Mouse (Mus musculus) hindbrain, embryonic 11.5 days (tissue): Measurements from ENCODE around the gene Nit1. TPM values are rescaled to one million over a fixed set of nuclear protein-coding genes. Genes with fewer than 3 reads are reported as not detected.

ENCODE experiments used
- ATAC-seq: fragments of 200-750 bp; cut with Nextera tagmentation; 2 replicates; pipeline ENCODE4 v1.8.0; 2017; ENCODE audit warnings: mild to moderate bottlenecking, moderate TSS enrichment, moderate library complexity; ENCODE audit not compliant: low FRiP score
- DNase-seq: peaks from one replicate; pipeline ENCODE4 v3.0.0-alpha.2; 2015; ENCODE audit warnings: low spot score
- H3K27ac ChIP-seq: fragments of 300-500 bp; sonication (generic); 2 replicates; pipeline ENCODE4 v1.5.1; 2014; ENCODE audit warnings: mild to moderate bottlenecking, low read depth, low read length
- H3K27me3 ChIP-seq: fragments of 300-500 bp; sonication (generic); 2 replicates; pipeline ENCODE4 v1.6.1; 2014; ENCODE audit warnings: mild to moderate bottlenecking, low read length, moderate library complexity, mixed read lengths; ENCODE audit not compliant: control insufficient read depth, insufficient read depth
- H3K36me3 ChIP-seq: fragments of 300-500 bp; sonication (generic); 2 replicates; pipeline ENCODE4 v1.6.1; 2014; ENCODE audit warnings: mild to moderate bottlenecking, low read length, moderate library complexity, mixed read lengths; ENCODE audit not compliant: control insufficient read depth, insufficient read depth
- H3K4me1 ChIP-seq: fragments of 300-500 bp; sonication (generic); replicated peaks from 2 replicates; pipeline ENCODE4 v1.6.1; 2014; ENCODE audit warnings: low read length, mixed read lengths; ENCODE audit not compliant: control insufficient read depth, insufficient read depth
- H3K4me2 ChIP-seq: fragments of 300-500 bp; sonication (generic); replicated peaks from 2 replicates; pipeline ENCODE4 v1.6.1; 2014; ENCODE audit warnings: mild to moderate bottlenecking, low read depth, low read length
- H3K4me3 ChIP-seq: fragments of 300-500 bp; sonication (generic); 2 replicates; pipeline ENCODE4 v1.5.1; 2014; ENCODE audit warnings: low read depth, low read length
- H3K9ac ChIP-seq: fragments of 300-500 bp; sonication (generic); 2 replicates; pipeline ENCODE4 v1.6.1; 2014; ENCODE audit warnings: low read depth, low read length
- H3K9me3 ChIP-seq: fragments of 300-500 bp; sonication (generic); 2 replicates; pipeline ENCODE4 v1.6.1; 2016; ENCODE audit warnings: low read length; ENCODE audit not compliant: control insufficient read depth
- WGBS: fragments of 180-500 bp; shearing (Covaris S2); extraction: QIAGEN DNeasy Blood & Tissue Kit; methylation state at CpG from one replicate; pipeline ENCODE4 v1.1.7; 2014; 5-methylcytosine and 5-hydroxymethylcytosine counted together
- polyA plus RNA-seq: library from polyadenylated mRNA; unstranded; fragments of >200 nt; fragmentation: Nextera tagmentation; extraction: Ambion mirVana; gene quantifications from 2 replicates; pipeline ENCODE4 v1.2.1, GENCODE M21; 2014

The Nit1 gene
- polyA plus RNA-seq, 1 experiment from 2014 or later = 30.7 TPM

GRCm38 (mm10) chr1:171378298-171378697 lies 32.9 kb upstream of the Nit1 start:
- Histone ChIP-seq H3K4me2 (no peak overlapping the region), H3K9me3 (no peaks in the 10 kb centered on the region), H3K27ac (no peak overlapping the region), H3K27me3 (peaks cover 9% of the 10 kb centered on the region), H3K4me1 (no peaks in the 10 kb centered on the region), H3K9ac (no peak overlapping the region), H3K36me3 (no peaks in the 10 kb centered on the region), H3K4me3 (no peak overlapping the region)
- DNase-seq (no peak), ATAC-seq (no peak)
- 93% methylated on average over 6 of the region's 6 CpGs for WGBS

DNA sequence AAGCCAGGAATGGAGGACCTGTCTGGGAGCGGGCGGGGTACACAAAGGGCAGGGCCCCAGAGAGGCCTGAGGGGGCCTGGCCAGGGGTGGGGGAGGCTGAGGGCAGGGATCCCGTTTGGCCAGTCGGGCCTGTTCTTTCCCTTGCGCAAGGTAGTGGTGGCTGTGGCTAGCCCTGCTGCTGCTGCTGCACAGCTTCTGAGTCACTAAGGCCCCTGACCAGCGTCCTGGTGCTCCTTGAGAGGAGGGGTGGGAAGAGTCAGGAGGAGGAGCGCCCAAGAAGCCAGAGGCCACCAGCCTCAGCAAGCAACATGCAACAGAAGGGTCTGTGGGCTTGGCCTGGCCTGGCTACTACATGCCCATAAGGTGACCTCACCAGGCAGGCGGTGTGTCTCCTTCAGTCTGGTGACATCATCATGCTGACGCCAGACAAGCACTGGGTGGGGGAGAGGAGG lies 30.2 kb upstream of the Nit1 start:
- no peak for ATAC-seq
- no peaks in the 10 kb centered on the region for H3K9me3 ChIP-seq
- no peak overlapping the region for H3K4me2 ChIP-seq
- peaks cover 6% of the 10 kb centered on the region for H3K27me3 ChIP-seq
- H3K36me3 ChIP-seq = no peaks in the 10 kb centered on the region
- H3K9ac ChIP-seq = no peak overlapping the region
- no peak overlapping the region for H3K27ac ChIP-seq
- H3K4me1 ChIP-seq = no peaks in the 10 kb centered on the region
- H3K4me3 ChIP-seq = no peak overlapping the region
- 51% methylated on average over 9 of the region's 9 CpGs for WGBS
- no peak for DNase-seq

DNA sequence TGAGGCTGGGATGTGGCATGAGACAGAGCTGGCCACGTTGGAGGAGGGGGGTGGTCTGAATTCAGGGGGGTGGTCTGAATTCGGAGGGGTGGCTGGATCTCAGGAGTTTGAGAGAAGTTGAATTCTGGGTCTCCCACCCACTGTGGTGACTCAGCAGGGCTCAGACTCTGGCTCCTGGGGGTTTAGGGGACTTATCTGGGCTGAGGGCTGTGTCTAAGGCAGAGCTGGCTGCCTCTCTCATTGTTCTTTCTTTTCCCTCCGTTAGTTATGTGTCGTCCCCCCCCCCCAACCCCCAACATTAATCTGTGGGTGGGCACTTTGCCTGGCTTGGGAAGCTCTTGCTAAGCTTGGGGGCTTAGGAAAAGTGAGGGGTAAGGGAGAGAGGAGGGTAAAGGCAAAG lies 28.5 kb upstream of the Nit1 start:
- no peak overlapping the region for H3K27ac ChIP-seq
- no peak overlapping the region for H3K4me2 ChIP-seq
- DNase-seq = no peak
- H3K9me3 ChIP-seq = no peaks in the 10 kb centered on the region
- 0% methylated on average over 3 of the region's 4 CpGs for WGBS
- ATAC-seq = no peak
- no peaks in the 10 kb centered on the region for H3K4me1 ChIP-seq
- H3K4me3 ChIP-seq = no peak overlapping the region
- no peak overlapping the region for H3K9ac ChIP-seq
- H3K27me3 ChIP-seq = no peaks in the 10 kb centered on the region
- H3K36me3 ChIP-seq = no peaks in the 10 kb centered on the region

DNA sequence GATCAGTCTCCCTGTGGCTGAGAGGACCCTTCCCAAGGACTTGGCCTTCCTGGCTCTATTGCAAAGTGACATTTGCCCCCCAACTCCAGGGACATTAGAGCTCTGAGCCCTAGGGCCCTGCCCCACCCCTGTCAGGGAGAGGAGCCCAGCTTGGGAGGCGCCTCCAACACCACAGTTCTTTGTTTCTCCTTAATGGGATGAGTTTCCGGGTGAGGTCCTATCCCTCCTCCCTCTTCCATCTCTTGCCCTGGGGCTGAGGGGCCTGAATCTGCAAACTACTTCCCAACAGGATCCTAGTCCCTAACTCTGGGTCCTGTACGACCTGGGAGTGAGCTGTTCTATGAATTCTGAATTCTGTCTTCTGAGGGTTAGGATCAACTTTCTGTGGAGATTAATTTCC lies 27.4 kb upstream of the Nit1 start:
- ATAC-seq (no peak), DNase-seq (no peak)
- no peaks in the 10 kb centered on the region for H3K4me1 ChIP-seq
- no peak overlapping the region for H3K27ac ChIP-seq
- no peak overlapping the region for H3K4me2 ChIP-seq
- 69% methylated on average over 3 of the region's 3 CpGs for WGBS
- no peak overlapping the region for H3K4me3 ChIP-seq
- H3K36me3 ChIP-seq = no peaks in the 10 kb centered on the region
- H3K9ac ChIP-seq = no peak overlapping the region
- no peaks in the 10 kb centered on the region for H3K9me3 ChIP-seq
- no peaks in the 10 kb centered on the region for H3K27me3 ChIP-seq

DNA sequence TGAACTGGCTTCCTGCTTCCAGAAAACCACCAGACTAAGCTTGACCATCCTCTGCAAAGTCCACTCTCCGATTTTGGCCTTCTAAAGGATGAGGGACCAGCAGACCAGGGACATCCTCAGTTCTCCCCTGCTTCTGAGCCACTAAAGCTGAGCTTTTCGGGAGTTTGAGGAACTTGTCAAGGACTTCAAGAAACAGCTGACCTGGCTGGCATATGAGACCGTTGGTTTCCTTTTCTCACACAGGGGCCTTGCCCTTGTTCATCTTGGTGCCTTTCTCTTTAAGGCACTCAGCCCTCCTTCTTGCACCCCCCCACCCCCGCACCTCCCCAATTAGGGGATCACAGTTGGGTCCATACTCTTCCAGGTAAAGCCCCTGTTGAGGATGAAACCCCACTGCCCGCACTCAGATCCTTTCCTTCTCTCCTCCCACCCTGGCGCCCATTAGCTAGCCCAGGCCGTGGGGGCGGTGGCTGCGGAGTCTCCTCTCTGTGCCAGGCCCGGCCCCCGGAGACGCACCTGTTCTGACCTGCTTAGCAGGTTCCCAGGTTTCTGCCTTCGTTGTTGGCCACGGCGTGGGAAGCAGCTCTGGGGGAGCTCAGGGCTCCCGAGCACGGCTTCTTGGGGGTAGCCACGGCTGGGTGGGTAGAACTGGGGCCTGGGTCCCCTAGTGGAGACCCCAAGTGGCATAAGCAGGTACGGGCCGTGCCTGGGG lies 24.6 kb upstream of the Nit1 start, which contains the start of gene Nectin4:
Nectin4 (plus strand) TSS at position 255 of the 712 bp plus-strand sequence.
- H3K4me1 ChIP-seq = no peaks in the 10 kb centered on the region
- no peak for DNase-seq
- H3K9me3 ChIP-seq = no peaks in the 10 kb centered on the region
- no peaks in the 10 kb centered on the region for H3K36me3 ChIP-seq
- no peak for ATAC-seq
- WGBS = 38% methylated on average over 20 of the region's 20 CpGs
- no peaks in the 10 kb centered on the region for H3K27me3 ChIP-seq
- no peak within 1 kb of the TSS for H3K9ac ChIP-seq
- H3K4me3 ChIP-seq = no peak within 1 kb of the TSS
- H3K27ac ChIP-seq = no peak within 1 kb of the TSS
- H3K4me2 ChIP-seq = no peak within 1 kb of the TSS

GRCm38 (mm10) chr1:171365934-171366333 lies 20.5 kb upstream of the Nit1 start:
- Histone ChIP-seq H3K36me3 (no peaks in the 10 kb centered on the region), H3K27me3 (no peaks in the 10 kb centered on the region), H3K4me3 (no peak overlapping the region), H3K9ac (no peak overlapping the region), H3K4me1 (no peaks in the 10 kb centered on the region), H3K9me3 (no peaks in the 10 kb centered on the region), H3K27ac (no peak overlapping the region), H3K4me2 (no peak overlapping the region)
- no peak for DNase-seq
- no peak for ATAC-seq
- WGBS = 63% methylated on average over 7 of the region's 7 CpGs

DNA sequence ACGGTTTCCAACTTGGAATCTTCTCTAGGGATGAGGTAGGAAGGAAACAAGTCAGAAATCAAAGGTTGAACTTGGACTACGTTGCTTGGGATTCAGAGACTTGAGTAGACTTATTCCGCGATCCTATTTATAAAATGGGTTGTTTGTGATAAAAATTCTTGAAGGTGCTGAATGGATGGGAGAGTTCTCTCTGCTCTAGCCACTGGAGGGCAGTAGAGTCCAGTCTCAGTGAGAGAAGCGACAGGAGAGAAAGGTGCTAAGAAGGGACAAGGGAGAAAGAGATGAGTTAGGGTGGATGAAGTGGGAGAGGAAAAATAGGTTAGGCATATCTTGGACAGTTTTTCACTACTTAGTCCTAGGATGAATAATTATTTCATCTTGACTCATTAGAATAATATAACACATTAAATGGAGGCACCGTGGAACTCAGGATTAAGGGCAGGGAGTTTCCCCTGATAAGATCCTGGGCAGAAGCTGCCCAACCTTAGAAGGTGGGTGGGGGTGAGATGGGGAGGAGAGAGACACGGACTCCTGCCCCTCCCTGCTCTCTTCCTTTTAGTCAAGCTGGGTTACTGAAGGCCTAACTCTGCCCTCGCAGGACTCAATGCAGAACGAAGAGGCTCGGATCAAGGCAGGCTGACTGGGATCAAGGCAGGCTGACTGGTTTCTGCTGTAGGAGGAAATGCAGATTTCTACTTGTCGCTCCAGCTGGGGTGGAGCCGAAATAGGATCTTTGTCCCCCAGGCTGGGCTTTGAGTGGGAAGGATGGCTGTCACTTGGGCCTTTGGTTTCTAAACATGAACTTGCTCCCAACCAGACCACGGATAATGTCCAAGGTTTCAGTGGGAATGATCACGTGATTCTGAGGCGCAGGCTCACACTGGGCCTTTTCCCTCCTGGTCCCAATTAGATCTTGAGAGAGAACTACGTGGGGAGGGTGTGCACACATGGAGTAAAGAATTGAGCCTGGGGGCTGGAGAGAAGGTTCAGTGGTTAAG lies 16.0 kb upstream of the Nit1 start:
- 0 out of 2 replicates have a peak overlapping the region, but pooled peaks have one; percentile 48 for H3K27ac ChIP-seq

GRCm38 (mm10) chr1:171360656-171361055 lies 15.2 kb upstream of the Nit1 start, which contains the start of gene Klhdc9:
TSS of gene Klhdc9 (minus strand) at chr1:171360798.
- peak; percentile 93 for ATAC-seq
- peaks cover 3% of the 10 kb centered on the region; the same call in 1 of the 2 replicates for H3K4me1 ChIP-seq
- H3K9me3 ChIP-seq = 0 out of 2 replicates have a peak, but pooled peaks cover 2% of the 10 kb centered on the region
- H3K4me3 ChIP-seq = peak within 1 kb of the TSS; percentile 52
- H3K4me2 ChIP-seq = peak within 1 kb of the TSS; percentile 86
- peak within 1 kb of the TSS; percentile 48 for H3K27ac ChIP-seq
- H3K9ac ChIP-seq = peak within 1 kb of the TSS; percentile 65
- DNase-seq = peak; percentile 94
- H3K36me3 ChIP-seq = no peaks in the 10 kb centered on the region
- WGBS = under 1% methylated on average over 21 of the region's 21 CpGs
- no peaks in the 10 kb centered on the region for H3K27me3 ChIP-seq

More for the DNA sequence above, 16.0 kb upstream of the Nit1 start:
- H3K4me1 ChIP-seq = peaks cover 3% of the 10 kb centered on the region; the same call in 1 of the 2 replicates
- no peaks in the 10 kb centered on the region for H3K27me3 ChIP-seq
- 29% methylated on average over 16 of the region's 16 CpGs for WGBS
- DNase-seq = peak; percentile 85
- 0 out of 2 replicates have a peak, but pooled peaks cover 2% of the 10 kb centered on the region for H3K9me3 ChIP-seq
- peak overlapping the region; percentile 52 for H3K4me3 ChIP-seq
- H3K9ac ChIP-seq = peak overlapping the region; percentile 65
- no peaks in the 10 kb centered on the region for H3K36me3 ChIP-seq
- peak overlapping the region; percentile 86 for H3K4me2 ChIP-seq
- peak; percentile 81 for ATAC-seq
